Mouse (Mus musculus) liver, embryonic 11.5 days (tissue): ENCODE data around the gene Adamts4. TPM values are rescaled to one million over a fixed set of nuclear protein-coding genes. Genes with fewer than 3 reads are reported as not detected.
"Not testable (repeated sequence)": the region's sequence is repeated elsewhere in the genome, so short reads cannot be mapped to it uniquely, and the experiment has no call there.

ENCODE experiments used
- ATAC-seq: fragments of 200-750 bp; cut with Nextera tagmentation; replicated peaks from 2 replicates; pipeline ENCODE4 v1.8.0; 2017; ENCODE audit warnings: moderate number of reproducible peaks, mild to moderate bottlenecking, moderate TSS enrichment, moderate library complexity; ENCODE audit not compliant: low FRiP score
- DNase-seq: peaks from one replicate; pipeline ENCODE4 v3.0.0-alpha.2; 2017; ENCODE audit warnings: low spot score
- H3K27ac ChIP-seq: fragments of 300-500 bp; sonication (generic); 2 replicates; pipeline ENCODE4 v1.5.1; 2014; ENCODE audit warnings: mild to moderate bottlenecking, low read depth, low read length, control low read depth
- H3K27me3 ChIP-seq: fragments of 300-500 bp; sonication (generic); replicated peaks from 2 replicates; pipeline ENCODE4 v1.6.1; 2014; ENCODE audit warnings: low read length, mixed read lengths; ENCODE audit not compliant: control insufficient read depth, insufficient read depth
- H3K36me3 ChIP-seq: fragments of 300-500 bp; sonication (generic); 2 replicates; pipeline ENCODE4 v1.6.1; 2014; ENCODE audit warnings: mild to moderate bottlenecking, low read length, moderate library complexity, mixed read lengths; ENCODE audit not compliant: control insufficient read depth, insufficient read depth
- H3K4me1 ChIP-seq: fragments of 300-500 bp; sonication (generic); replicated peaks from 2 replicates; pipeline ENCODE4 v1.6.1; 2014; ENCODE audit warnings: low read length, mixed read lengths; ENCODE audit not compliant: control insufficient read depth, insufficient read depth
- H3K4me2 ChIP-seq: fragments of 300-500 bp; sonication (generic); 2 replicates; pipeline ENCODE4 v1.6.1; 2014; ENCODE audit warnings: mild to moderate bottlenecking, control low read depth, moderate library complexity
- H3K4me3 ChIP-seq: fragments of 300-500 bp; sonication (generic); 2 replicates; pipeline ENCODE4 v1.5.1; 2014; ENCODE audit warnings: low read depth, low read length, control low read depth
- H3K9ac ChIP-seq: fragments of 300-500 bp; sonication (generic); 2 replicates; pipeline ENCODE4 v1.6.1; 2014; ENCODE audit warnings: low read depth, low read length, control low read depth
- H3K9me3 ChIP-seq: fragments of 300-500 bp; sonication (generic); 2 replicates; pipeline ENCODE4 v1.6.1; 2016; ENCODE audit warnings: low read length, inconsistent platforms, mixed read lengths; ENCODE audit not compliant: control insufficient read depth
- WGBS: fragments of 180-500 bp; shearing (Covaris S2); extraction: QIAGEN DNeasy Blood & Tissue Kit; methylation state at CpG from one replicate; pipeline ENCODE4 v1.1.7; 2014; 5-methylcytosine and 5-hydroxymethylcytosine counted together
- polyA plus RNA-seq: library from polyadenylated mRNA; unstranded; fragments of >200 nt; fragmentation: Nextera tagmentation; extraction: Ambion mirVana; gene quantifications from 2 replicates; pipeline ENCODE4 v1.2.1, GENCODE M21; 2014

The Adamts4 gene
- polyA plus RNA-seq, 1 experiment from 2014 or later = 2.0 TPM

DNA sequence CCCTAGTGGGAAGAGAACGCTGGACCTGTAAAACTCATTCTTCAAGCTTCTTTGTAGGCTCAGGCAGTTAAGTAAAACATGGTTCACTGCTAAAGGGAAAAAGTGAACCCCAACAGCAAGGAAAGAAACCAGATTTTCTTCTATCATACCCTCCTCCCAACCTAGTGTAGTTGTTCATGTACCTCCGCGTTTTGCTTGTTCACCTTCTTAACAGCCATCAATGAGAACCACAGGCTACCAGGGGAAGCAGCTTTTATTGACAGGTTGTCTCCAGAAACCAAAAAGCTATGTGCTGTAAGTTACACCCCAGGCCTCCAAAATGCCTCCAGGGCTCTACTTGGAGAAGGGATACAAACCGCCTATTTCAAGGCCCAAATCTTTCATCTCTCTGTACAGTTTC lies 38.1 kb downstream of the Adamts4 start:
- ATAC-seq = no peak
- Histone ChIP-seq H3K36me3 (peaks cover 21% of the 10 kb centered on the region; the same call in 1 of the 2 replicates), H3K27me3 (no peaks in the 10 kb centered on the region), H3K4me1 (peaks cover 16% of the 10 kb centered on the region), H3K9me3 (no peaks in the 10 kb centered on the region), H3K9ac (peak overlapping the region; percentile 99), H3K4me2 (peak overlapping the region; percentile 70), H3K4me3 (peak overlapping the region; percentile 98), H3K27ac (peak overlapping the region; percentile 39; the same call in 1 of the 2 replicates)
- no peak for DNase-seq
- WGBS = 62% methylated on average over 4 of the region's 4 CpGs

DNA sequence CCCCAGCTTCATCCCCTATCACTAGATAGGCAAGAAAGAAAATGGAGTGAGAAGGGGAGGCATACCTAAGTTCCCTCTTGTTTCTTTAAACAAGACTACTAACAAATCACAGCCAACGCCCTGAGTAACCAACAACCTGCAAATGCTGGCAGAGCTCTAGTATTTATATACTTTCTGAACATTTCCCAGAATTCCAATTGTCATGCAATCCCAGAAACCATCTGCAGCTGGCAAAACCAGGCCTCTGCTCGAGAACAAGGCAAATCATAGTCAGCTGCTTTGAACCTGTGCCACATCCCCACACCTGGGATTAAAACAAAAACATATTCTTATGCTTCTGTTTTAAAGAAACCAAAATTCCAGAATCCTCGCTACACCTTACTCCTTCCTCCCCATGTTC lies 43.1 kb downstream of the Adamts4 start:
- H3K27ac ChIP-seq = no peak overlapping the region
- peak overlapping the region; percentile 65 for H3K4me2 ChIP-seq
- ATAC-seq (no peak), DNase-seq (no peak)
- H3K36me3 ChIP-seq = peaks cover 8% of the 10 kb centered on the region; the same call in 1 of the 2 replicates
- 0 out of 2 replicates have a peak, but pooled peaks cover 3% of the 10 kb centered on the region for H3K27me3 ChIP-seq
- peak overlapping the region; percentile 70; the same call in 1 of the 2 replicates for H3K4me3 ChIP-seq
- no peaks in the 10 kb centered on the region for H3K9me3 ChIP-seq
- WGBS = 84% methylated on average over 3 of the region's 3 CpGs
- peaks cover 6% of the 10 kb centered on the region for H3K4me1 ChIP-seq
- no peak overlapping the region; the same call in 1 of the 2 replicates for H3K9ac ChIP-seq

DNA sequence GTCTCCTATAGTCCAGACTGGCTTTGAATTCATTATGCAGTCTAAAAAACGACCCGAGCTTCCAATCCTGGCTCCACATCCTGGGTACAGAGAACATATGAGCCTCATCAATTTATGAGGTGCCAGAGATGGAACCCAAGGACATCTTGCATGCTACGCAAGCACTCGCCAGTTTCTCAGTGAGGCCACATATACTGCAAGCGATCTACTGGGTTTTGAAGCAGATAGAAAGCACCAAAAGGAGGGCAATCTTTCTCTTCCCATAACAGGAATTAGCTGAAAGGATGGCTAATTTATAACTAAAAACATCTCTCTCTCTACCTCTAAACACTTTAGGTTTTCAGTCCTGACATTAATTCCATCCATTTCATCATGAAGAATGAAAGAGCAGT lies 43.7 kb downstream of the Adamts4 start:
- H3K4me1 ChIP-seq = peaks cover 3% of the 10 kb centered on the region; the same call in 1 of the 2 replicates
- peaks cover 5% of the 10 kb centered on the region; the same call in 1 of the 2 replicates for H3K36me3 ChIP-seq
- peak overlapping the region; percentile 70 for H3K4me3 ChIP-seq
- H3K4me2 ChIP-seq = peak overlapping the region; percentile 65
- WGBS = 36% methylated on average over 5 of the region's 5 CpGs
- peak overlapping the region; percentile 92 for H3K9ac ChIP-seq
- no peak for DNase-seq
- no peaks in the 10 kb centered on the region for H3K9me3 ChIP-seq
- peak overlapping the region; percentile 90 for H3K27ac ChIP-seq
- ATAC-seq = no peak
- H3K27me3 ChIP-seq = 0 out of 2 replicates have a peak, but pooled peaks cover 3% of the 10 kb centered on the region

DNA sequence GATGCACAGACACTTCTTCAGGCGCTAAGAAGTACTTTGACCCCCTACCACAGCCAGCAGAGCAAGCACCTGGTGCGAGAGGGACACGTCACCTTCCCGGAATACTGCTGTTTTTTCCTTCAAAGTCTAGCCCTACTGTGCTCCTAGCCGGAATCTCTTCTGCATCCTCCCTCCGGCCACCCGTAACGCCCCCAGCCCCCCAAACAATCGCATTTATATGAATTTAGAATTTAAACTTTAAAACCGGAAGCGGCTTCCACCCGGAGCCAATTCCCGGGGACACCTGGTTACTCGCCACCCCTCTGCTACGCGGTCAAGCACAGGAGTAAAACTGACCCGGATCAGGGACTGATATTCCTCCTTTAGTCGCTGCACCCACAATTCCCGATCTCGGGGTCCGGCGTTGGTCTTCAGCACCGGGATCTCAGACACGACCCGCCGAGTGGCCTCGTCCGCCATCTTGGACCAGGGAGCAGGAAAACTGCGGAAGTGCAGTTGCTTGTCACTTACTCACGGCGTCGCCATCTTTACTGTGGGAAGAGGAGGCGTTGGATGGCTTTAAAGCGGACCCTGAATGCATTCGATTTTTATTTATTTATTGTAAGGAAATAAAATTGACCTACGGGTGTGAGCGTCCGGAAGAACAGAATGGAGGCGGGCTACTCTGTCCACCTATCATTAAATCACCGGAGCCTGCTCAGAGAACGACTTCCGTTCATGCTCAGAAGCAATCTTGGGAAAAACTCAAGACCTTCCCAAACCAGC lies 44.3 kb downstream of the Adamts4 start, which contains the start of gene Ufc1:
TSS of gene Ufc1 (minus strand) at position 727 of the 765 bp plus-strand sequence.
- Histone ChIP-seq H3K9ac (peak within 1 kb of the TSS; percentile 92), H3K4me2 (peak within 1 kb of the TSS; percentile 65), H3K4me1 (0 out of 2 replicates have a peak, but pooled peaks cover 3% of the 10 kb centered on the region), H3K9me3 (no peaks in the 10 kb centered on the region), H3K27me3 (0 out of 2 replicates have a peak, but pooled peaks cover 3% of the 10 kb centered on the region), H3K36me3 (peaks cover 5% of the 10 kb centered on the region; the same call in 1 of the 2 replicates), H3K4me3 (peak within 1 kb of the TSS; percentile 70), H3K27ac (peak within 1 kb of the TSS; percentile 90)
- WGBS = under 1% methylated on average over 42 of the region's 42 CpGs
- DNase-seq = peak; percentile 84
- peak; percentile 73 for ATAC-seq

DNA sequence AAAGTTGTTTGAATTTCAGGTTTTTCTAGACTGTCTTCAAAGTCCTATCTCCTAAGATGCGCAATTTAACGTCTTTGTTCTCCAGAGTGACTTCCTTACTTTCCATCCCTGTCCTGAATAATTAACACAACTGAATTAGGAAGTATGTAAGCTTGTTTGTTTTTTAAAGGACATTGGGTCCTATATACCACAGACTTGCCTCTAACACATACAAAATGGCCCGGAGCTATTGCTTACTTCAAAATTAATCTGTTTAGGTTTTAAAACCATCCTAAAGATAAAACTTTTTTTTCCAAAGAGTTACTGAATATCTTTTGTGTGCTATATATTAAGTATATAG lies 44.8 kb downstream of the Adamts4 start:
- H3K4me3 ChIP-seq = peak overlapping the region; percentile 70
- H3K4me1 ChIP-seq = 0 out of 2 replicates have a peak, but pooled peaks cover 3% of the 10 kb centered on the region
- H3K36me3 ChIP-seq = peaks cover under 1% of the 10 kb centered on the region; the same call in 1 of the 2 replicates
- ATAC-seq = no peak
- no peak for DNase-seq
- peak overlapping the region; percentile 92 for H3K9ac ChIP-seq
- peak overlapping the region; percentile 90 for H3K27ac ChIP-seq
- 14% methylated on average over 3 of the region's 3 CpGs for WGBS
- no peaks in the 10 kb centered on the region for H3K9me3 ChIP-seq
- peak overlapping the region; percentile 65 for H3K4me2 ChIP-seq
- 0 out of 2 replicates have a peak, but pooled peaks cover 3% of the 10 kb centered on the region for H3K27me3 ChIP-seq

DNA sequence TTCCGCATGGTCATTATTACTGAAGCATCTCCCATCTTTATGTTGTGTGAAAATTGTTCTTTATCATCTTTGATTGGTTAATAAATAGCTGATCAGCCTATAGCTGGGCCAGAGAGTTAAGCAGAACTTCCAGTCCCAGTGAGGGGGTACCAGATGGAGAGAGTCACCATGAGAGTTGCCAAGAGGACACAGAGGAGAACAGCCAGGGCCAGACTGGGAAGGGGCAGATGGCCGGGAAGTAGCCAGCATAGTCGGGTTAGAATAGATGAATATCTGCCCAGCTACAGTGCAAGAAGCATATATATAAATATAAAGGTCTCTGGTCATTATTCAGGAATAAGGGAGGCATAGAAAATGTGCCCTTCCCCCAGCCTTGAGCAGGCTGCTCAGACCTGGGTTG lies 48.0 kb downstream of the Adamts4 start:
- ATAC-seq (no peak), DNase-seq (no peak)
- H3K36me3 ChIP-seq = no peaks in the 10 kb centered on the region
- H3K27me3 ChIP-seq = 0 out of 2 replicates have a peak, but pooled peaks cover 3% of the 10 kb centered on the region
- H3K4me2 ChIP-seq = no peak overlapping the region
- 0 out of 2 replicates have a peak, but pooled peaks cover 3% of the 10 kb centered on the region for H3K4me1 ChIP-seq
- 60% methylated on average over 3 of the region's 3 CpGs for WGBS
- no peaks in the 10 kb centered on the region for H3K9me3 ChIP-seq
- no peak overlapping the region for H3K27ac ChIP-seq
- H3K4me3 ChIP-seq = no peak overlapping the region
- no peak overlapping the region for H3K9ac ChIP-seq

DNA sequence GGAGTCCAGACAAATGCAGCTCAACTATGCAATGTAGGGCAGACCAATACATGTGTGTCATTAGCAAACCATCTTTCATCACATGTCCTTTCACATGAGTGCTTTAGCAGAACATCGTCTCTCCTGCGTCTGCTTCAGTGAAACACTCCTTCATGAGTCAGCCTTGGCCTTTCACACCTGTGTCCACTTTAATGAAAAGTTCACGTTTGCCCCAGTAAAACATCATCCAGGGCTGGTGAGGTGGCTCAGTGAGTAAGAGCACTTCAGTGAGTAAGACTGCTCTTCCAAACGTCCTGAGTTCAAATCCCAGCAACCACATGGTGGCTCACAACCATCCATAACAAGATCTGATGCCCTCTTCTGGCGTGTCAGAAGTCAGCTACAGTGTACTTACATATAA lies 55.9 kb downstream of the Adamts4 start:
- H3K9ac ChIP-seq, H3K4me2 ChIP-seq, H3K9me3 ChIP-seq, DNase-seq, H3K36me3 ChIP-seq, H3K27me3 ChIP-seq, H3K4me1 ChIP-seq, ATAC-seq, H3K4me3 ChIP-seq, H3K27ac ChIP-seq: not testable (repeated sequence)
- 68% methylated on average over 5 of the region's 5 CpGs for WGBS

DNA sequence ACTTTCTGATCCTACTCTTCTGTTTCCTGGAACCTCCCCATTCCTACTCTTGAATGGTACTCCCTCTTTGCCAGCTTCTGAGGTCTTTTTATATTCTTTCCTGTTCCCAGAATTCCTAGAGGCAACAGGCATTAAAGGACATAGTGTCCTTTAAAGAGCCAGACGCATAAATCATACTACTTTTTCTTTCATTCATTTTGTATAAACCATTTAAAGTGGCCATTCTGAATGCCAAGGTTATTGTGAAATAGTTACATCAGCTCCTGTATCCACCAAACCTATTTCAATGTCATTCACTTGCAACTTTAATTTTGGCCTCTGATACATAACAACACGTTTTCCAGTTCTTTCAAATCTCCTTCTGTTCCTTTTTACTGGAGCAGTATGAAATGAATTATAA lies 59.1 kb downstream of the Adamts4 start:
- no peak overlapping the region for H3K4me2 ChIP-seq
- no peaks in the 10 kb centered on the region for H3K27me3 ChIP-seq
- no peaks in the 10 kb centered on the region for H3K4me1 ChIP-seq
- no peaks in the 10 kb centered on the region for H3K36me3 ChIP-seq
- no peak overlapping the region for H3K4me3 ChIP-seq
- H3K9ac ChIP-seq = no peak overlapping the region
- no peak overlapping the region for H3K27ac ChIP-seq
- ATAC-seq (no peak), DNase-seq (no peak)
- no peaks in the 10 kb centered on the region for H3K9me3 ChIP-seq
- WGBS = 59% methylated on average over 2 of the region's 2 CpGs
